Mouse (Mus musculus) right cerebral cortex, adult 18-20 months (tissue): ENCODE data around the gene Gm3409.
"Not testable (repeated sequence)": the region's sequence is repeated elsewhere in the genome, so short reads cannot be mapped to it uniquely, and the experiment has no call there.

Experiments
- DNase-seq: peaks from one replicate; pipeline ENCODE4 v3.0.0; 2022; ENCODE audit warnings: mixed read lengths

Gm3409 gene

DNA sequence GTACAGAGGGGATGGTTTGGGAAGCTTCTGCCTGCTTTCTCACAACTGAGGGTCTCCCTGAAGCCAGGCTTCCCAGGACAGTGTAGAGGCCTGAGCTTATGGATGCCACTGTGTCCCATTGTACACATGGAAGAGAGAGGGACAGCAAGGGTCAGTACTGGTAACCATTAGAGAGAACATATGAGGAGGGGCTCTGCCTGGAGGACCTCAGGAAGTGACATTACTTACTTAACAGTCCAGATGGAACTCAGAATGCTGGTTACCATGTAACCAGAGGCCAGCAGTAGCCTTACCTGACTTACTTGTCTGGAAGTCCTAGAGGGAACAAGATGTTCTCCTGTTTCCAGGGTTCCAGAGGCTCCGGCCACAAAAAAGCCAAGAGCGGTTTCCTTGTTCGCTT, at the start of gene Gm3409:
Gene Gm3409, plus strand, starts transcription at position 301 of the 400 bp plus-strand sequence.
- DNase-seq, result not testable (repeated sequence)

GRCm38 (mm10) chr5:146488959-146489358, 48.5 kb upstream of the Gm3409 start:
- peak; percentile 27 for DNase-seq

GRCm38 (mm10) chr5:146491063-146491462, 46.4 kb upstream of the Gm3409 start, which contains the start of gene Gm6370:
Gene Gm6370, plus strand, starts transcription at chr5:146491363.
- not testable (repeated sequence) for DNase-seq

GRCm38 (mm10) chr5:146502099-146502498, 35.3 kb upstream of the Gm3409 start, which contains the start of gene 4930449I24Rik:
Gene 4930449I24Rik, plus strand, starts transcription at chr5:146502399.
- not testable (repeated sequence) for DNase-seq

GRCm38 (mm10) chr5:146513823-146514222, 23.6 kb upstream of the Gm3409 start, which contains the start of gene Gm3402:
Gene Gm3402, plus strand, starts transcription at chr5:146514123.
- not testable (repeated sequence) for DNase-seq

GRCm38 (mm10) chr5:146525501-146525900, 11.9 kb upstream of the Gm3409 start, which contains the start of gene Gm3404:
Gene Gm3404, plus strand, starts transcription at chr5:146525801.
- DNase-seq, result not testable (repeated sequence)

- not testable (repeated sequence) for DNase-seq
These were observed 18.4 kb downstream of the Gm3409 start, which contains the start of gene Gm3415 for GRCm38 (mm10) chr5:146555836-146556235. Gene Gm3415, plus strand, starts transcription at chr5:146556136.

- no peak for DNase-seq
These were observed 26.8 kb downstream of the Gm3409 start for GRCm38 (mm10) chr5:146564259-146564658.

- DNase-seq, result no peak
These were observed 29.6 kb downstream of the Gm3409 start for GRCm38 (mm10) chr5:146567054-146567453.

DNA sequence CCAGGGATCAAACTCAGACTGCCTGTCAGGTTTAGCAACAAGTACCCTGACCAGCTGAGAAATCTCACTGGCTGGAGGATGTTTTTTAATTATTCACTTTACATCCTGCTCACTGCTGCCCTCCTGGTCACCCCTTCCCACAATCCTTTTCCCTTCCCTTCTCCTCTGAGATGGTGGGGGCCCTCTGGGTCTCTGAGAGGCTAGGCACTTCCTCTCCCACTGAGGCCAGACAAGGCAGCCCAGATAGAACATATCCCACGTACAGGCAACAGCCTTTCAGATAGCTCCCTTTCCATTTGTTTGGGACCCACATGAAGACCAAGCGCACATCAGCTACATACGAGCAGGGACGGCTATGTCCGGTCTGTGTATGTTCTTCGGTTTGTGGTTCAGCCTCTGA, 32.7 kb downstream of the Gm3409 start:
- DNase-seq, result not testable (repeated sequence)

GRCm38 (mm10) chr5:146571830-146572734, 34.6 kb downstream of the Gm3409 start:
- peak; percentile 73 for DNase-seq

DNA sequence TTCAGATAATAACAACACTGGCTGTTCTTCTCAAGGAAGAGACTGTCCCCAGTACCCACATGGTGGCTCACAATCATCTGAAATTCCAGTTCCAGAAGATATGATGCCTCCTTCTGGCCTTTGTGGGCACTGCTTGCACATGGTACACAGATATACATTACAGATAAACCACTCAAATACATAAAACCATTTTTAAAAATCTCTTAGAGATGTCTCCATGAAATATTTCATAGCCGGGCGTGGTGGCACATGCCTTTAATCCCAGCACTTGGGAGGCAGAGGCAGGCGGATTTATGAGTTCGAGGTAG, 35.2 kb downstream of the Gm3409 start:
- not testable (repeated sequence) for DNase-seq

- DNase-seq, result no peak
These were observed 39.2 kb downstream of the Gm3409 start for GRCm38 (mm10) chr5:146576668-146577067.

DNA sequence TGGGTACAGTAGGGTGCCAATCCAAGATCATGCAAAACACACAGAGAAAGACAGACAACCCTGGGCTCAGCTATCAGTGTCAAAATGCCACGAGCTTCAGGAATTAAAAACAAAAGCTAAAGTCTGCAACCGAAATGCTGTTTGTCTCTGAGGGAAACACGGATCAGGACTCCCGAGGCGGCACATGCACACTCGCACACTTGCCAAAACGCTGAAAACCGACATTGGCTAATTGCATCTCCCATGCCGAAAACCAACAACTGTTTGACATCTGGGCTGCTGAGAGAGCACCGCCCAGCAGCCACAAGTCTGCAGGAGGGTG, 46.7 kb downstream of the Gm3409 start:
- no peak for DNase-seq

GRCm38 (mm10) chr5:146584478-146585306, 47.2 kb downstream of the Gm3409 start, which contains the start of gene Gpr12:
Gene Gpr12, minus strand, starts transcription at chr5:146585239.
- DNase-seq, result peak; percentile 52

DNA sequence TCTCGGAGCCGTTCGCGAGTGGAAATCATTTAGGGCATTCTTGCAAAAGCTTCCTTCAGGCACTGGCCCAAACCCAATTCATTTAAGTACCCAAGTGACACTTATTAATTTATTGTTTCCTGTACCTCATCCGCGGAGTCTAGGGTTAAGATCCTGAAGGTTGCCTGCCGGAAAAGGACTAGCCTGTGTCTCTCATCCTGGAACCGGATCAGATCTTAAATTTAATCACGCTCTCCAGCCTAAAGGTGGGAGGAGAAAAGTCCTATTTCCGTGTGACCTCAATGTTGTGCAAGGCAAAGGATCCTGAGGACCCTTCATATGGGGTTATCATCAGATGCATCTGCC, 47.8 kb downstream of the Gm3409 start:
- no peak for DNase-seq

DNA sequence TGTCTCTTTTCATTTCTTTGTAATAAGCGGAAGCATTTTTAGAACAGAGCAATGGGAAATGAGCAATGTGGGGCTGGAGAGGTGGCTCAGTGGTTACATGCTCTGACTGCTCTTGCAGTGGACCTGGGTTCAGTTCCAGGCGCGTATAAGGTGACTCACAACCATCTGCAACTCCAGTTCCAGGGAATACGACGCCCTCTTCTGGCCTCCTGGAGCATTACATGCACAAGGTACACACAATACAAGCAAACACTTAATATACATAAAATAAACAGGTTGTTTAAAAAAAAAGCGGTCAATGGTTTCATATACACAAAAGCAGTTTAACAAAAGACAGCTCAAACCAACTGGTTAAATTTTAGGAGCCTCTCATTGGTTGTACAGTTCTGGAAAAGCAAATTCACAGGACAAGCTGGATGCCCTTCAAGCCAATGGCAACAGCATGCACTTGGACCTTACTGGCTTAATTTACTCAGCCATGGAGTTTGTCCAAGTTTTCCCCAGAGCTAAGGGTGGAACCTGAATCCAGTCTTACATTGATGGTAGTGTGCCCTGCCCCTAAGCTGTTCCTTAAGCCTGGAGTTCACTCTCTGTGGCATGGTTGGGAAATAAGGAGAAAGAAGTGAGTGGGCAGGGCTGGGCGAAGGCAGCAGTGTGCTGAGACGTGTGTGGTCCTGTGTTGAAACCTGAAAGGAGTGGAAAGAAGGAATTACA, 49.1 kb downstream of the Gm3409 start:
- no peak for DNase-seq
